Mouse (Mus musculus): ENCODE results near the gene Sytl3.

GRCm38 (mm10) chr17:6766823-6767222, 107.9 kb downstream of the Sytl3 start:
- TF ChIP-seq POLR2A (IDR thresholded peaks at IDR 0.05; ENCODE audit: borderline replicate concordance, control insufficient read depth, low read depth, low read length): no peak
- no peak for TF ChIP-seq CTCF (IDR thresholded peaks at IDR 0.05; ENCODE audit: control insufficient read depth, insufficient read depth, low read length)

Data from bone marrow, adult 2 months (tissue).